Mouse (Mus musculus): ENCODE measurements around the gene Srsf7. TPM values are rescaled to one million over a fixed set of nuclear protein-coding genes. Genes with fewer than 3 reads are reported as not detected.

Gene Srsf7
- total RNA-seq, 4 experiments from 2014 or later: 110 to 136 (median 121) TPM

DNA sequence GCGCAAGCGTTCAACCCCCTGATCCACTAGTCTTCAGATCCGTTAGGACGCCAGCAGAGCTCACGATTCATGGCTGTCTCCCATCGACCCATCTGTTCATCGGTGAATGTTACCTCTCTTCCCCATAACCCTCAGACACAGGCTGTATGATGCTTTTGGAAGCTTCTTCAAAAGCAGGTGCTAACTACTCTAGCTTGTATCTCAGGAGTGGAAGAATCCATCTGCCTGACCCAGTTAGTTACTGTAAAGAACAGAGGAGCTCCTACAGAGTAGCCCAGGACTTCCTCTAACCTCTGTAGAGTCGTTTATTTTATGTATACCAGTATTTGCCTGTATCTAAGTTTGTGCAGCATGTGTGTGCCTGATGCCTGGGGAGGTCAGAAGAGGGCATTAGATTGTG is 50.2 kb downstream of the Srsf7 start:
- no peak for DNase-seq (ENCODE audit: low spot score in 2 of 2)

DNA sequence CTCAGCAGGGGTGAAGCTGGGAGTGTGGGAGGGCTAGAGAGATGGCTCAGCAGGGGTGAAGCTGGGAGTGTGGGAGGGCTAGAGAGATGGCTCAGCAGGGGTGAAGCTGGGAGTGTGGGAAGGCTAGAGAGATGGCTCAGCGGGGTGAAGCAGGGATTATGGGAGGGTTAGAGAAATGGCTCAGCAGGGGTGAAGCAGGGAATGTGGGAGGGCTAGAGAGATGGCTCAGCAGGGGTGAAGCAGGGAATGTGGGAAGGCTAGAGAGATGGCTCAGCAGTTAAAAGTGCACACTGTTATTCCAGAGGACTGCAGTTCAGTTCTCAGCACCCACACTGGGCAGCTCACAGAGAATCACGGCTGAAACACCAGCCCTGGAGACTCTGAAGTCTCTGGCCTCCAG is 53.5 kb downstream of the Srsf7 start:
- no peak for DNase-seq (ENCODE audit: low spot score in 2 of 2)

DNA sequence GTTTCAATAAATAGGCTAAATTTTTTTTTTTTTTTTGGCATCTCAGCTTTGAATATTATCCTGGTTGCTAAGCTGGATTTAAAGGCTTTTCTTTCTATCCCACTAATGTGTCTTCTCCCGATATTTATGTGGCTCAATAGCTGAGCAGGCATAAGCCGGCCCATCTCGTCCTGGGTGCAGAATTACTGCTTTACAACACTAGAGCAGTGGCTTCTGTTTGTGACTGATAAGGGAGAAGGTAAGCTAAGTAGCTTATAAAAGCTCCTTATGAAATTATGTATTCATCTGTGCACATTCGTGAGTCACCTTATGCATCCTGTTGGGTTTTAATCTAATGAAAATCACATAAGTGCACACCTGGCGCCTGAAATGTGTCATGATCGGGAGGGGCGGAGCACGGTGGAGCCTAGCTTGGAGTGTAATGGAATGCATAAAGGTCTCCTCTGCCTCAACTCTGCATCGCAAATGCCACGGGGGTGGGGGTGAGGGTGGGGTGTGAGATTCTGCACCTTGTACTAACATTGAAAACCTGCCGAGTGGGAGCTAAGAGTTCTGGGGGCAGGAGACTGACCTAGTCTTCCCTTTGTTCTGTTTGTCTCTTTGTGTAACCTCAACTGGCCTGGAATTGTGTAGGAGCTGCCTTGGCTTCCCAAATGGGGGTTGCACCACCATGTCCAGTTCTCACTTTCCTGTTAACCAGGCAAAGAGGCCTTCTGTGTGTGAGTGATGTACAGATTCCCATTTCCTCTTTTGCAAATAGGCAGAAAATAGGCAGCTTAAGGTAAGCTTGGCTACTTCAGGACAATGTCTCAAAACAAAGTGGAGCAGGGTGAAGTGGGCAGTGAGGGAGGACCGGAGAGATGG is 54.1 kb downstream of the Srsf7 start:
- no peak for DNase-seq (ENCODE audit: low spot score in 2 of 2)

DNA sequence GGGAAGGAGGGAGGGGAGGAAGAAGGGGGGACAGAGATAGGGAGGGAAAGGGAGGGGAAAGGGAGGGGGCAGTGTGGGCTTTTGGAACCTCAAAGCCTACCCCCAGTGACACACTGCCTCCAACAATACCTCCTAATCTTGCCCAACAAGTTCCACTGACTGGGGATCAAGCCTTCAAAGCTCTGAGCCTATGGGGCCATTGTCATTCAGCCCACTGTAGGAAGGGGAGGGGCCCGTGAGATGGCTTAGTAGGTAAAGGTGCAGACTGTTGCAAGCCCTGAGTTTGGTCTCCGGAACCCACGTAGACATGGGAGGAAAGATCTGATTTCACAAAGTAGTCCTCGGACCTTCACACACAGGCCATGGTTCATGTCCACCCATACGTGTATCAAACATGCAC is 55.8 kb downstream of the Srsf7 start:
- no peak for DNase-seq (ENCODE audit: low spot score in 2 of 2)

Other genes with a start within 250 kb of the Srsf7 start
- 10 to 100 TPM; 61.5 to 65.8 (median 63.6) TPM for gene Hnrnpll, start 145.0 kb downstream of the Srsf7 start, total RNA-seq (2022)
- gene Galm, start 79.8 kb downstream of the Srsf7 start, total RNA-seq (2022): 1 to 10 TPM; 4.4 to 5.4 (median 4.9) TPM
- under 1 TPM; 0.21 to 0.43 (median 0.30) TPM for gene Ttc39d, start 153 bp upstream of the Srsf7 start, total RNA-seq (2022)
- gene Gemin6, start 17.1 kb upstream of the Srsf7 start, total RNA-seq (2022): 1 to 10 TPM; 4.9 to 6.5 (median 5.6) TPM
- 10 to 100 TPM; 13.1 to 24.6 (median 16.8) TPM for gene Morn2, start 82.9 kb upstream of the Srsf7 start, total RNA-seq (2022)
- gene Dhx57, start 83.2 kb upstream of the Srsf7 start, total RNA-seq (2022): 10 to 100 TPM; 35.5 to 42.2 (median 38.5) TPM
- gene Arhgef33, start 100.1 kb upstream of the Srsf7 start, total RNA-seq (2022): 1 to 10 TPM; 2.4 to 4.1 (median 2.8) TPM
- 1 to 10 TPM in 2 of 4 experiments, not detected in 2; 2.1 to 2.6 TPM for gene Gm10190, start 166.2 kb upstream of the Srsf7 start, total RNA-seq (2022)